Mouse (Mus musculus): ENCODE measurements around the gene Rin1. TPM values are rescaled to one million over a fixed set of nuclear protein-coding genes. Genes with fewer than 3 reads are reported as not detected.

Rin1 gene
- polyA plus RNA-seq, 1 experiment = 0.13 TPM

DNA sequence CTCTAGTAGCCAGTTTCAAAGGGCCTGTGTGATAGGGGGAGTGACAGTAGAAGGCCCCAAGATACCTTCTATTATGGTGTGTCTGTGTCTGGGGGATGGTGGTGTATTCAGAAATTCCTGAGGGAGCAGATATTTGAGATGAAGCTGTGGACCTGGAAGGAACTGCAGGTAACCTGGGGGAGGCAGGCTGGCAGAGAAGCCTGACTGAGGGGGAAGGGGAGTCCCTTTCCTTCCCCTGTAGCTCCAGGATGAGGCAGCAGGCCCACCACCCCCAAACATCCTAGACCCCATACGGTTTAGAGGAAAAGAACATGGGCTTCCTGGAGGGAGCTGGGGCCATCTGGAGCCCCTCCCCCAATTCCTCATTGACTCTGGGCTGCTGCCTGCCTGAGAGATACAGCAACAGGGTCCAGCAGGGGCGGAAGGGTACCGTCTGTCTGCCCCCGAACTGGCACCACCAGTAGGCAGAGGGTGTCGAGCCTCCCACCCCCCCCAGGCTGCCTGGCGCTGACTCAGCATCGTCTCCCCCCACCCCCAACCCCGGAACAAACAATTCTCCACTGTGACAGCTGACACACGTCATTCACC is 45.7 kb downstream of the Rin1 start:
- TF ChIP-seq TAL1 (IDR thresholded peaks at IDR 0.05; ENCODE audit: low read length) (no peak), GATA1 (IDR thresholded peaks at IDR 0.05; ENCODE audit: low read length) (no peak)
- Histone ChIP-seq H3K4me3 (replicated peaks) (no peak overlapping the region), H3K36me3 (ENCODE audit: control insufficient read depth) (peaks cover 46% of the 10 kb centered on the region), H3K9me3 (ENCODE audit: control insufficient read depth, low read length) (no peaks in the 10 kb centered on the region), H3K4me1 (ENCODE audit: control insufficient read depth) (peaks cover 41% of the 10 kb centered on the region), H3K27me3 (ENCODE audit: control insufficient read depth) (peaks cover 35% of the 10 kb centered on the region)

DNA sequence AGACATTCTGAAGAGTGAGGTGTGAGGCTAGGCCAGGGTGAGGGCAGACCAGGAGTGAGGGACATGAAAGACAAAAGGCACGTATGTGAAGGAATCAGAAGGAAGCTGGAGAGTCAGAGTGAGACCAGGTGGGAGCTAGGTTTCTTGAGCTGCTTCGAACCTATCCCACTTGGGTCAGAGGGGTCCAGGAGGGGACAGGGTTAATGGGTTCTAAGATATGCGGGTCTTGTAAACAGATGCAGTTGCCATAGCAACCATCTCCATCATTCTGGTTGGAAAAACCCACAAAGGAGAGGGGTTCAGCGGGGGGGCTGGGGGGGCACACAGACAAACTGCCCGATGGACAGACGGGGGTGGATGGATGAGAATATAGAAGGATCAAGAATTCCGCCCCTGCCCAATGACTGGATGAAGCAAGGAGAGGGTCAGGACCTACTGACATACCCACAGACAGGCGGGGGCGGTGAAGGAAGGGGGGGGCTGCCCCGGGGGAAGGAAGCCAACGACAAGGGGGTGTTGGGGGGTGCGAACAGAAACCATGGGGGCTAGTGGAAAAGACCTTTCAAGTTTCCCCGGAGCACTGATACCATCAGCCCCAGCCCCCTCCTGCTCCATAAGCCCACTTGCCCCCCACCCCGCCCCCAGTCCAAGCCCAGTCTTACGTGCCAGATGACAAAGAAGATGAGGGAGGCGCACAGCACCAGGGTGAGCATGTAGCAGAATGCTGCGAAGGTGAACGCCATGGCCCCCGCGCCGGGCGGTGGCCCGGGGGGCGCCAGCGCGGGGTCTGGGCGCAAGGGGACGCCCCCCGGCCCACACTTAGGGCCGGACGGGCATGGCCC is 47.5 kb downstream of the Rin1 start:
- peak overlapping the region; percentile 47 for H3K4me3 ChIP-seq (replicated peaks)
- peaks cover 41% of the 10 kb centered on the region for H3K4me1 ChIP-seq (ENCODE audit: control insufficient read depth)

DNA sequence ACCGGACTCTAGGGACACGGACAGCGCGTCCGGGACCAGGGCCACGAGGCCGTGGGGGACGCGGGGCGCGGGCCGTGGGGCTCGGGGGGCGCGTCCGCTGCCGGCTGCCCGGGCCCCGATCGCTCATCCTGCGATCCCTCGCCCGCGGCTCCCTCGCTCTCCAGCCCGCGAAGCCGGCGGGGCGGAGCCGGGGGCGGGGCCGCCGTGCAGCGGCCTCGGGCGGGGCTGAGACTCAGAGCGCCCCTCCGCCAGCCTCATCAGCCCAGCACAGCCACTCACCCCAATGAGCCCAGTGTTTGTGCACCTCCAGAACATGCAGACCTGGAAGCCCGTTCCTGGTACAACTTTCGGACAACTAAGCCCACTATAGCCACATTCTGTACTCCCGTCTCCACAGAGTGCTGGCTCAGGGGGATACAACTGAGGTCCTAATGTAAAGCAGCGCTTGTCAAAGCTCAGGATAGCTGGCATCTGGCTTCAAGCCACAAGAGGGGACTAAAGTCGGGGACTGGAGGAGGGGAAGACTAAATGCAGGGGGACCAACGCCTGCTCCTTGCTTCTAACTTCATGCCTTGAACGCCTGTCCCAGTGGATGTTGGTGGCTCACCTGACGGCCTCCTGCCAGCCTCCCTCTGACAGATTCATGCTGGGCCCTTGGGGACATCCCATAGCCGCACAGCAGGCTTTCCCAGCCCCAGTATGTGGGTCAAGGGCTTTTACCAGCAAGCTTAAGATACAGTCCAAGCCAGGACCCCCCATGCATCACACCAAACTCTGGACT is 48.3 kb downstream of the Rin1 start, which contains the start of gene Cnih2:
Gene Cnih2 (minus strand): TSS at position 159 of the 781 bp plus-strand sequence.
- H3K27me3 ChIP-seq (ENCODE audit: control insufficient read depth) = peaks cover 35% of the 10 kb centered on the region
- H3K36me3 ChIP-seq (ENCODE audit: control insufficient read depth) = peaks cover 47% of the 10 kb centered on the region
- TF ChIP-seq TAL1 (IDR thresholded peaks at IDR 0.05; ENCODE audit: low read length) = no peak
- no peak for TF ChIP-seq GATA1 (IDR thresholded peaks at IDR 0.05; ENCODE audit: low read length)
- peaks cover 40% of the 10 kb centered on the region for H3K4me1 ChIP-seq (ENCODE audit: control insufficient read depth)
- H3K4me3 ChIP-seq (replicated peaks) = peak within 1 kb of the TSS; percentile 47
- no peaks in the 10 kb centered on the region for H3K9me3 ChIP-seq (ENCODE audit: control insufficient read depth, low read length)

More for the DNA sequence above, 47.5 kb downstream of the Rin1 start:
- Histone ChIP-seq H3K36me3 (ENCODE audit: control insufficient read depth) (peaks cover 46% of the 10 kb centered on the region), H3K9me3 (ENCODE audit: control insufficient read depth, low read length) (no peaks in the 10 kb centered on the region), H3K27me3 (ENCODE audit: control insufficient read depth) (peaks cover 35% of the 10 kb centered on the region)
- no peak for TF ChIP-seq TAL1 (IDR thresholded peaks at IDR 0.05; ENCODE audit: low read length)
- no peak for TF ChIP-seq GATA1 (IDR thresholded peaks at IDR 0.05; ENCODE audit: low read length)

DNA sequence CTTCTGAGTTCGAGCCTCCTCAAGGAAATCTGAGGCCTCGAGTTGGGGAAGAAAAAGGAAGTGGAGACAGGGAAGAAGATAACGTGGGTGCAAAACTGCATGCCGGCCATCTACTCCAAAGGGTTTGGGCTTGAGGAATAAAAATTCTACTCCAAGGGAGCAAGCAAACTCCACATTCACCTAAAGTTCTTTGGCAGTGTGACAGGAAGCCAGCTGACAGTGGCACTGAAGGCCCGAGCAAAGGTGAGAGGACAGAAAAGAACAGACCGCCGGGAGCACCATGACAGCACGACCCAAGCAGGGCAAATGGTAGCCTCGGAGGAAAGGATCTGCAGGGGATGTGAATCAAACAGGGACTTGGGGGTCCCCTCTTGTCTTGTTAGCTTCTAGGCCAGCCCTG is 55.8 kb downstream of the Rin1 start:
- Histone ChIP-seq H3K36me3 (ENCODE audit: control insufficient read depth) (peaks cover 52% of the 10 kb centered on the region), H3K4me1 (ENCODE audit: control insufficient read depth) (peaks cover 52% of the 10 kb centered on the region), H3K9me3 (ENCODE audit: control insufficient read depth, low read length) (no peaks in the 10 kb centered on the region), H3K4me3 (replicated peaks) (peak overlapping the region; percentile 65), H3K27me3 (ENCODE audit: control insufficient read depth) (no peaks in the 10 kb centered on the region)
- TF ChIP-seq TAL1 (IDR thresholded peaks at IDR 0.05; ENCODE audit: low read length) (no peak), GATA1 (IDR thresholded peaks at IDR 0.05; ENCODE audit: low read length) (no peak)

Other genes starting within 250 kb of the Rin1 start
- gene Gm21992, start 238.9 kb upstream of the Rin1 start, polyA plus RNA-seq (2012) = 0.19 and 0.62 TPM in 2 replicates
- 3.8 and 5.1 TPM in 2 replicates for gene Rbm14, start 238.8 kb upstream of the Rin1 start, polyA plus RNA-seq (2012)
- gene Ccs, start 211.1 kb upstream of the Rin1 start, polyA plus RNA-seq (2012) = 19.1 and 28.1 TPM in 2 replicates
- 0.01 TPM in 1 of 2 replicates, not detected in the other for gene Ccdc87, start 211.1 kb upstream of the Rin1 start, polyA plus RNA-seq (2012)
- gene Ctsf, start 195.4 kb upstream of the Rin1 start, polyA plus RNA-seq (2012) = 12.0 and 15.6 TPM in 2 replicates
- gene Actn3, start 172.6 kb upstream of the Rin1 start, polyA plus RNA-seq (2012) = 0.07 and 0.20 TPM in 2 replicates
- gene Zdhhc24, start 171.8 kb upstream of the Rin1 start, polyA plus RNA-seq (2012) = 1.1 and 1.2 TPM in 2 replicates
- gene Bbs1, start 143.9 kb upstream of the Rin1 start, polyA plus RNA-seq (2012) = 0.33 and 0.50 TPM in 2 replicates
- 4.8 and 6.0 TPM in 2 replicates for gene Dpp3, start 122.2 kb upstream of the Rin1 start, polyA plus RNA-seq (2012)
- gene Peli3, start 107.4 kb upstream of the Rin1 start, polyA plus RNA-seq (2012) = not detected in 2 replicates
- 5.3 and 5.9 TPM in 2 replicates for gene Mrpl11, start 88.3 kb upstream of the Rin1 start, polyA plus RNA-seq (2012)
- gene Npas4, start 60.2 kb upstream of the Rin1 start, polyA plus RNA-seq (2012) = not detected in 2 replicates
- 0.02 and 0.03 TPM in 2 replicates for gene Slc29a2, start 26.6 kb upstream of the Rin1 start, polyA plus RNA-seq (2012)
- 0.09 and 0.15 TPM in 2 replicates for gene B4gat1, start 11.7 kb upstream of the Rin1 start, polyA plus RNA-seq (2012)
- 0.03 and 0.04 TPM in 2 replicates for gene AC124502.3, start 11.6 kb upstream of the Rin1 start, polyA plus RNA-seq (2012)
- 4.1 and 7.0 TPM in 2 replicates for gene Brms1, start 9.1 kb upstream of the Rin1 start, polyA plus RNA-seq (2012)
- 0.06 and 0.11 TPM in 2 replicates for gene Cd248, start 17.6 kb downstream of the Rin1 start, polyA plus RNA-seq (2012)
- 0.02 TPM in 1 of 2 replicates, not detected in the other for gene Tmem151a, start 35.0 kb downstream of the Rin1 start, polyA plus RNA-seq (2012)
- gene Yif1a, start 38.1 kb downstream of the Rin1 start, polyA plus RNA-seq (2012) = 0.79 and 0.94 TPM in 2 replicates
- gene Cnih2, start 48.0 kb downstream of the Rin1 start, polyA plus RNA-seq (2012) = 0.12 and 0.17 TPM in 2 replicates
- gene Rab1b, start 56.6 kb downstream of the Rin1 start, polyA plus RNA-seq (2012) = 16.9 and 17.0 TPM in 2 replicates
- gene Klc2, start 68.1 kb downstream of the Rin1 start, polyA plus RNA-seq (2012) = 0.52 and 1.2 TPM in 2 replicates
- gene Pacs1, start 222.6 kb downstream of the Rin1 start, polyA plus RNA-seq (2012) = 2.6 and 2.7 TPM in 2 replicates
- 23.0 and 27.9 TPM in 2 replicates for gene Sf3b2, start 245.0 kb downstream of the Rin1 start, polyA plus RNA-seq (2012)
- gene Gal3st3, start 247.8 kb downstream of the Rin1 start, polyA plus RNA-seq (2012) = not detected in 2 replicates